Mouse (Mus musculus) cerebellum, adult 8-10 months (tissue): ENCODE measurements at regions not wholly inside any gene's neighbourhood (a gene's known extent, or its start where the extent isn't known, plus 50 kb on each side); places are given as distances from the start of the nearest gene placed in this dataset.
A peak's percentile ranks its signal among the peaks of the same experiment; 100 is the strongest.
"Not testable (repeated sequence)": the region's sequence is repeated elsewhere in the genome, so short reads cannot be mapped to it uniquely, and the experiment has no call there.

Experiments
- DNase-seq: peaks from one replicate; pipeline ENCODE4 v3.0.0; 2022

- no peak for DNase-seq
These were observed 169.2 kb upstream of the Hddc2 start for GRCm38 (mm10) chr10:31143856-31144488.

- DNase-seq: no peak
These were observed 168.7 kb upstream of the Hddc2 start for GRCm38 (mm10) chr10:31144489-31144872.

GRCm38 (mm10) chr10:31173169-31173686, 140.0 kb upstream of the Hddc2 start:
- DNase-seq: peak; percentile 10

GRCm38 (mm10) chr10:31189577-31189976, 123.6 kb upstream of the Hddc2 start:
- no peak for DNase-seq

DNA sequence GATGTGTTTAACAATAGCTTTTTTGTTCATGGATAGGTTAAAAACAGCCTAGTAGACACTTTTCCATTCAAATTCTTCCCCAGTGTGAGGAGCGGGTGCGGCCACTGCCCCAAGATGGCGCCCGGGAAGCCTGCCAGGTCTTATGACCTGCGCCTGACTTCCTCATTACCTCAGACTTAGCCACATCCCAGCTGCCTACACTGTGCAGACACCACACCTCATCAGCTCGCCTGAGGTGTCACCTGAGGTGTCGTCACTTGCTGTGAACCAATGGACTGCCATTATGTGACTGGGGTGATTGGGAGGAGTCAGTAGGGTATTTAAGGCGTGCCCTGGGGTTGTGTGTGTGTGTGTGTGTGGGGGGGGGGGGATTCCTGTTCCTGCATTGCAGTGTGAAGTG, 101.0 kb upstream of the Hddc2 start:
- not testable (repeated sequence) for DNase-seq

- DNase-seq: no peak
These were observed 100.3 kb upstream of the Hddc2 start for GRCm38 (mm10) chr10:31212778-31213454.

- no peak for DNase-seq
These were observed 91.3 kb upstream of the Hddc2 start for GRCm38 (mm10) chr10:31221902-31222301.

DNA sequence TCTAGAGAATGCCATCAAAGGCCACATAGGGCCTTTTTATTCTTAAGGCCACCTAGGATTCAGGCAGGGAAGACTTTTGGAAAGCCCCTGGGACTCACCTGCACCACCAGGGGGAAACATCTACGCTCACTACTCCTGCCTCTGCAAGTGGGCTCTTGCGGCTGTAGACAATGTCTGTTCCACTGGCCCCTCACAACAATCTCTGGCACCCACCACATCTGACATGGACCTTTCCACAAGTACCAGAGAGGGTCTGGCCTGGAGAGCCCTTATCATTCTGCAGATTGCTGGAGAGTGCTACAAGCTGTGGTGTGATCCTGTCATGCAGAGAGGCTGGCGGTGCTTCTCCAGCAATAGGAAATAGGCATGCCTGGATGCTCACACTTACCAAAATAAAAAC, 84.1 kb upstream of the Hddc2 start:
- DNase-seq: no peak

DNA sequence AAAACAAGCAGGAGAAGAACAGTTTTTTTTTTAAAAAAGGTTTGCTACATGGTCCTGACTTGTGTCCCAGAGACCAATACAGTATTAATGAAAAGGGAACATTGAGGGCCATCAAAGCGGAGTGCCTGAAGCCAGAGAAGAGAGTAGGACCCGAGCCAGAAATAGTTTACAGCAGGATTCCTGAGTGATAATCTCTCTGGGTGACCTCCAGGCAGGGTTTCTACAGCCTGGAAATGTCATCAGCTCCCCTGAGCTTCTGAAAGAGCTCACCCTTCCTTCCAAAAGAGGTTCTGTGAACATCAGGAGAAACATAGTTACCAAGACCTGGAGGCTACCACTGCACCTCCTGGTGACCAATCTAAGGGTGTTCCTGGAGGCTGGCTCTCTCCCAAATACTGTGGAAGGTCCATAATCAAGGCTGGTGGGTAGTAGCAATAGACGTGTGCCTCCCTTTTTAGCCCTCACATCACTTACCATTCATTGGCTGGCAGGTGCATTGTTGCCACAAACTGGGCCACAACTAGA, 70.7 kb upstream of the Hddc2 start:
- no peak for DNase-seq

DNA sequence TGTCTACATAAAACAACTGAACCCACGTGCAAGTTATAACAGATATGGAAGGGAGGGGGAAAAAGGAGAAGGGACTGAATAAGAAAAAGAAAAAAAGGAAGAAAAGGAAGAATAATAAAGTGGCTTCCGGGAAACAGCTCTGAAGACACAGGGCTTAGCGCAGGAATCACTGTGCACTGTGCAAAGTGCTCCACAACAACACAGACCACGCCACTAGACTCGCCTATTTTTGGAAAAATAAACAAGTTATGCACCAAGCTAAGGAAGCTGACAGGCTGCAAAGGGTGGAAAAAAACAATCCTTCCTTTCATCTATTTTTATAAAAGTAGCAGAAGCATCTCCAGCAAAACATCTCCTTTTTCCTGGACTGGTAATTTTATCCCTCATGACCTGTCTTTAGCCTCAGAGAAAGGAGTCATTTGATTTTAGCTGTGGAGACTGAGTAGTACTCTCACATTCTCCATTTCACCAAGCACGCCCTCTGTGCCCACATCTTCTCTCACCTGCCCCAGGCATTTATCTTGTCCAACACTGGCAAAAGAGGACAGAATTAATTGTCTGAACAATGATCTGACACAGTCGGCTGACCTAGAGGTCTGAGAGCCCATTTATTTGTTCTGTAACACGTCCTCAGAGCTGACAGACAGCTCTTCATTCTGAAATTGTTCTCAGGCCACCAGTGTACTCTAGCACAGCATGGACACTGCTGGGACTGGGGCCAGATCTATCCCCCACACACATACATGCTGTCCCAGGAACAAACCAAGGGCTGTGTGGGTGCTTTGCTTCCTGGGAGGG, 60.4 kb upstream of the Hddc2 start:
- peak; percentile 1 for DNase-seq

DNA sequence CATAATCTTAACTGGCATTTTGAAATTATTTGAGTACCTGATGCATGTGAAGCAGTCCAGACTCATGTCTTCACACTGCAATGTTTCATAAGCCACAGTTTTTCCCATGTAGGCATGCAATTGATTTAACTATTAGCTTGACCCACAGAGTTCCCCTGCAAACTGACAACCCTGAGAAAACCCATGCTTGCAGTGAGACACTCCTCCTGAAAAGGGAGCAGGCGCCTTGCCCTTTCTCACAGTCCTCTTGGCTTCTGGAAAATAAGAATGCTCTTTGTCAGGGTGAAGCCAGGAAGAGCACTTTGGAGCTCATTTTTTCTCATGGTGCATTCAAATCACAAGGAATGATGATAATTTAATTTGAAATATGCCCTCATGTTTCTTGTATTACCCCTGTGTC, 56.2 kb upstream of the Hddc2 start:
- no peak for DNase-seq

DNA sequence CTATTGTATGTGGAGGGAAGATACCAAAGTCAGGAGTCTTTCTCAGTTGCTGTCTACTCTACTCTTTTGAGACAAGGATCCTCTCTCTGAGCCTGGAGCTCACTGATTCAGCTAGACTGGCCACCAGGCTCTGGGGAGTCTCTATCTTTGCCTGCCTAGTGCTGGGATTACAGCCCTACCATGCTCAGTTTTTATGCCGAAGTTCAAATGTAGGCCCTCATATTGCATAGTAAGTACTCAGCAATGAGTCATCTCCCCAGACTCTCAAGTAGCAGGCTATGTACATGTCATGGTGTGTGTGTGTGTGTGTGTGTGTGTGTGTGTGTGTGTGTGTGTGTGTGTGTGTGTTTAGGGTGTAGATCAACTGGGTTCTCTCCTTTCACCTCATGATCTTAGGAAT, 55.6 kb upstream of the Hddc2 start:
- DNase-seq: no peak

- DNase-seq: no peak
These were observed 52.3 kb upstream of the Hddc2 start for GRCm38 (mm10) chr10:31260914-31261313.
